Mouse (Mus musculus) kidney, postnatal 0 days (tissue): Measurements from ENCODE around the gene Tsc22d3. TPM values are rescaled to one million over a fixed set of nuclear protein-coding genes. Genes with fewer than 3 reads are reported as not detected.
A peak's percentile ranks its signal among the peaks of the same experiment; 100 is the strongest.

ENCODE experiments used
- ATAC-seq: fragments of 200-750 bp; cut with Nextera tagmentation; replicated peaks from 2 replicates; pipeline ENCODE4 v1.8.0; 2017; ENCODE audit warnings: low read depth, moderate number of reproducible peaks, moderate TSS enrichment, moderate library complexity; ENCODE audit not compliant: low FRiP score
- DNase-seq: peaks from one replicate; pipeline ENCODE4 v3.0.0-alpha.2; 2016; ENCODE audit warnings: low spot score
- H3K27ac ChIP-seq: fragments of 300-500 bp; sonication (generic); 2 replicates; pipeline ENCODE4 v1.5.1; 2014; ENCODE audit warnings: mild to moderate bottlenecking
- H3K27me3 ChIP-seq: fragments of 300-500 bp; sonication (generic); 2 replicates; pipeline ENCODE4 v1.6.1; 2014; ENCODE audit warnings: low read length, mixed read lengths; ENCODE audit not compliant: insufficient read depth
- H3K36me3 ChIP-seq: fragments of 300-500 bp; sonication (generic); 2 replicates; pipeline ENCODE4 v1.6.1; 2014; ENCODE audit warnings: low read length, mixed read lengths; ENCODE audit not compliant: insufficient read depth
- H3K4me1 ChIP-seq: fragments of 300-500 bp; sonication (generic); replicated peaks from 2 replicates; pipeline ENCODE4 v1.6.1; 2014; ENCODE audit warnings: antibody characterized with exemption, low read length, mixed read lengths; ENCODE audit not compliant: insufficient read depth
- H3K4me2 ChIP-seq: fragments of 300-500 bp; sonication (generic); 2 replicates; pipeline ENCODE4 v1.6.1; 2014; ENCODE audit warnings: mild to moderate bottlenecking, low read length, moderate library complexity, mixed read lengths
- H3K4me3 ChIP-seq: fragments of 300-500 bp; sonication (generic); replicated peaks from 2 replicates; pipeline ENCODE4 v1.5.1; 2014; ENCODE audit warnings: low read depth, low read length
- H3K9ac ChIP-seq: fragments of 300-500 bp; sonication (generic); 2 replicates; pipeline ENCODE4 v1.6.1; 2014; ENCODE audit warnings: low read depth, low read length
- H3K9me3 ChIP-seq: fragments of 300-500 bp; sonication (generic); replicated peaks from 2 replicates; pipeline ENCODE4 v1.6.1; 2016; ENCODE audit warnings: low read length, inconsistent platforms, mixed read lengths
- CTCF ChIP-seq: IDR thresholded peaks from 2 replicates; pipeline ENCODE4 v1.5.1; 2016; ENCODE audit warnings: antibody characterized with exemption, low read depth, mild to moderate bottlenecking, moderate library complexity
- WGBS: fragments of 180-500 bp; shearing (Covaris S2); extraction: QIAGEN DNeasy Blood & Tissue Kit; methylation state at CpG from one replicate; pipeline ENCODE4 v1.1.7; 2014; 5-methylcytosine and 5-hydroxymethylcytosine counted together
- polyA plus RNA-seq: library from polyadenylated mRNA; unstranded; fragments of >200 nt; fragmentation: Nextera tagmentation; extraction: Ambion mirVana; gene quantifications from 2 replicates; pipeline ENCODE4 v1.2.1, GENCODE M21; 2015

Gene Tsc22d3
- polyA plus RNA-seq, 1 experiment from 2014 or later: 88.0 TPM

- no peak for ATAC-seq
- Histone ChIP-seq H3K4me2 (no peak overlapping the region), H3K4me1 (no peaks in the 10 kb centered on the region), H3K9me3 (no peaks in the 10 kb centered on the region), H3K27me3 (no peaks in the 10 kb centered on the region), H3K36me3 (no peaks in the 10 kb centered on the region), H3K4me3 (no peak overlapping the region), H3K27ac (no peak overlapping the region), H3K9ac (no peak overlapping the region)
- DNase-seq: no peak
- TF ChIP-seq CTCF: no peak
- 86% methylated on average over 6 of the region's 6 CpGs for WGBS
Measured at GRCm38 (mm10) chrX:140494170-140494569, 106.3 kb downstream of the Tsc22d3 start.

- ATAC-seq: no peak
- Histone ChIP-seq H3K9me3 (no peaks in the 10 kb centered on the region), H3K9ac (no peak overlapping the region), H3K4me3 (no peak overlapping the region), H3K4me1 (no peaks in the 10 kb centered on the region), H3K36me3 (no peaks in the 10 kb centered on the region), H3K27ac (no peak overlapping the region), H3K4me2 (no peak overlapping the region), H3K27me3 (no peaks in the 10 kb centered on the region)
- 68% methylated on average over 7 of the region's 7 CpGs for WGBS
- no peak for TF ChIP-seq CTCF
- no peak for DNase-seq
Measured at GRCm38 (mm10) chrX:140493527-140494029, 106.9 kb downstream of the Tsc22d3 start.

DNA sequence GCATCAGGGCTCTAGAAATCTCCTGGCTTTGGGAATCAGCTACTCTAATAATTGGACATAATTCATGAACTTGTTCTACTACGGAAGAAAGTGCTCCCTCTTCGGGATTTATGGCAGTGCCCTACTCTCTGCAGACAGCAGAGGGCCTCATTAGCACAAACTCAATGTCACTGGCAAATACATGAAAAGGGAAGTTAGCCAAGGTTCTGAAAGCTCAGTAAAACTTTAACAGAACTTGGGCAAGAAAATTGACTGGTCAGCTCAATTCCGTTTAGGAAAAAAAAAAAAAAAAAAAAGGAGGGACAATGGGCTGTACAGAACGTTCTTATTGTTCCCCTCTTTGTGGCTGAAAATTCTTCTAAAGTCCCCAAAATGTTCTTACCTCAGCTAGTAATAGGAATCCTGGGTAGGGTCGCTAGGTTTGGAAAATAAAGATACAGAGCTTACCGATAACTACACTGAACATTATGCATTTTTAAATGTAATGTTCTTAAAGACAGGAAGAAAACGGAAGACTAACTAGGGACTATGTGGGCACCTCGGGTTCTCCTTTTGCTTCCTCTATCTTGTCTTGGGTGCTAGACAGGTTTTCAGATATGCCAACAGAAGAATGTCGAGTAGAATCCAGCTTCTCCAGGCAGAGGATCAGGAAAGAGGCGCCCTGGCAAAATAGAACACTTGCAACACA, 108.4 kb downstream of the Tsc22d3 start:
- no peaks in the 10 kb centered on the region for H3K36me3 ChIP-seq
- TF ChIP-seq CTCF: peak; percentile 78

DNA sequence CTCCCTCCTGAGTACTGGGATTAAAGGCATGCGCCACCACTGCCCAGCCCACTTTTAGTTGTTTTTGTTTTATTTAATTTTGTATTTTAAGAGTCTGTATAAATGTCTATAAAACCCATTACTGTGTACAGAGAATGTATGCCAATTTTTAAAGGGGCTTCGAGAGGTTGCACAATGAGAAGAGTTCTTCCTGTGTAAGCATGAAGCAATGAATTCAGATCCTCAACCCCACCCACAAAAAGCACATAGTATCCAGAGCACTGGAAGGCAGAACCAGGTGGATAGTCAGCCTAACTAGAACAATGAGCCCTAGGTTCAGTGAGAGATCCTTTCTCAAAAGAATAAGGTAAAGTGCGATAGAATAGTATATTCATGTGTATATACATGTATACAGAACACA, 110.3 kb downstream of the Tsc22d3 start:
- no peaks in the 10 kb centered on the region for H3K36me3 ChIP-seq
- no peak for TF ChIP-seq CTCF
- ATAC-seq: no peak
- H3K9me3 ChIP-seq: no peaks in the 10 kb centered on the region
- H3K9ac ChIP-seq: no peak overlapping the region
- 87% methylated on average over 3 of the region's 3 CpGs for WGBS
- no peak for DNase-seq
- H3K27me3 ChIP-seq: no peaks in the 10 kb centered on the region
- H3K4me3 ChIP-seq: no peak overlapping the region
- H3K4me1 ChIP-seq: no peaks in the 10 kb centered on the region
- H3K27ac ChIP-seq: no peak overlapping the region
- H3K4me2 ChIP-seq: no peak overlapping the region

More for the DNA sequence above, 108.4 kb downstream of the Tsc22d3 start:
- ATAC-seq (no peak), DNase-seq (peak; percentile 85)
- H3K4me1 ChIP-seq: no peaks in the 10 kb centered on the region
- H3K4me3 ChIP-seq: no peak overlapping the region
- no peak overlapping the region for H3K4me2 ChIP-seq
- 56% methylated on average over 10 of the region's 10 CpGs for WGBS
- no peak overlapping the region for H3K27ac ChIP-seq
- H3K9ac ChIP-seq: no peak overlapping the region
- H3K27me3 ChIP-seq: no peaks in the 10 kb centered on the region
- no peaks in the 10 kb centered on the region for H3K9me3 ChIP-seq

Other genes with a start within 250 kb of the Tsc22d3 start
- gene Prps1, start 144.0 kb downstream of the Tsc22d3 start, polyA plus RNA-seq: 32.6 and 36.1 TPM in 2 replicates
- 5.6 and 5.9 TPM in 2 replicates for gene Mid2, start 63.9 kb upstream of the Tsc22d3 start, polyA plus RNA-seq
- 0.18 and 0.20 TPM in 2 replicates for gene Tex13b, start 212.8 kb upstream of the Tsc22d3 start, polyA plus RNA-seq